Mouse (Mus musculus) lung, adult 2 months (tissue): ENCODE data around the gene Jmjd1c.

Source experiments
- CTCF ChIP-seq: fragments of 200-500 bp; IDR thresholded peaks from 2 replicates; pipeline ENCODE4 v1.5.1; 2011; ENCODE audit warnings: mild to moderate bottlenecking, low read length, control low read depth; ENCODE audit not compliant: insufficient read depth
- POLR2A ChIP-seq: fragments of 200-500 bp; IDR thresholded peaks from 2 replicates; pipeline ENCODE4 v1.6.1; 2011; ENCODE audit warnings: low read depth, mild to moderate bottlenecking, control low read depth, low read length, borderline replicate concordance; ENCODE audit errors: extremely low read depth

DNA sequence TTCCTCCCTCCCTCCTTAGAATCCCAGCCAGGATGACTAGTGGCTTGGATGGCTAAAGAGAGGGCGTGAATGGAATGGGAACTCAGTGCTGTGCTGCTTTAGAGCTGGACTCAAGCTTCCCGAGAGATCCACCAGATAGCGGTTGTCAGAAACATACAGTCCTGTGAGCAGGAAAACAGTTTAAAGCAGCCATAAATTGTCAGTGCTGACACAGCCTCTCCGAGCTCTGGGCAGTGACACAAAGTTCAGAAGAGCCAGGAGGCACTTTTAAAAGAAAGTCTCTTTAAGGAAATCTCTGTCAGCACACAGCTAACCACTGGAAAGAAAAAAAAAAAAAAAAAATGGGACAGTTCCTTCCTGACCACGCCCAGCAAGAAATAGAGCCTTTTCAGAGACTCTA, 156.4 kb downstream of the Jmjd1c start:
- no peak for TF ChIP-seq CTCF
- TF ChIP-seq POLR2A, result no peak
